Comparison of ENCODE assay signal across 9 mouse cellular contexts in genomic region chr11:6624619-6625382, GRCm38 (mm10). TPM values are rescaled to one million over a fixed set of nuclear protein-coding genes. Genes with fewer than 3 reads are reported as not detected.
DNase-seq lines count a peak whose midpoint lies in the region; ATAC-seq lines count a peak whose summit lies in the region.
"Had no signal": no experiment of that assay in that cellular context is flagged by ENCODE, and none has a peak within 500 bp of the region (broad histone marks: within the 10 kb centered on the region; RNA-seq: fewer than 3 reads in every experiment).

No protein-coding gene starts in this region.

- H3K36me3 ChIP-seq in heart, embryonic 10.5 days = peaks cover 49% of the 10 kb centered on the region
- peaks cover 11% of the 10 kb centered on the region; the same call in 1 of the 2 replicates for H3K36me3 ChIP-seq in hindbrain, embryonic 11.5 days (ENCODE audit: control insufficient read depth, insufficient read depth, low read length)
- H3K36me3 ChIP-seq in midbrain, embryonic 10.5 days = peaks cover 51% of the 10 kb centered on the region

- DNase-seq in heart, embryonic 10.5 days (ENCODE audit: low spot score) = no peak
- DNase-seq in heart, postnatal 4 days = no peak
- peak; percentile 54 for DNase-seq in R1 (ENCODE audit: low read depth, low spot score)
- no peak for DNase-seq in hindbrain, embryonic 11.5 days (ENCODE audit: low spot score)
- no peak for DNase-seq in midbrain, embryonic 10.5 days (ENCODE audit: low spot score)
- DNase-seq in urinary bladder, postnatal 25 days (ENCODE audit: low spot score) = no peak
- no peak for DNase-seq in adrenal gland, postnatal 36 days
- DNase-seq in spleen, postnatal 10 days (ENCODE audit: low spot score in 2 of 2) = no peak

- peak overlapping the region; percentile 97 for H3K27ac ChIP-seq in heart, embryonic 10.5 days
- no peak overlapping the region for H3K27ac ChIP-seq in hindbrain, embryonic 11.5 days (ENCODE audit: low read depth, low read length)
- peak overlapping the region; percentile 95 for H3K27ac ChIP-seq in midbrain, embryonic 10.5 days (replicated peaks)

- 62% methylated on average over 14 of the region's 14 CpGs for WGBS in heart, embryonic 10.5 days
- WGBS in hindbrain, embryonic 11.5 days = 73% methylated on average over 14 of the region's 14 CpGs
- WGBS in midbrain, embryonic 10.5 days = 75% methylated on average over 14 of the region's 14 CpGs

- H3K4me1 ChIP-seq in heart, embryonic 10.5 days = peaks cover 22% of the 10 kb centered on the region
- no peaks in the 10 kb centered on the region; the same call in 1 of the 2 replicates for H3K4me1 ChIP-seq in hindbrain, embryonic 11.5 days (replicated peaks; ENCODE audit: control insufficient read depth, insufficient read depth, low read length)
- peaks cover 30% of the 10 kb centered on the region for H3K4me1 ChIP-seq in midbrain, embryonic 10.5 days

- H3K9ac ChIP-seq in hindbrain, embryonic 11.5 days (ENCODE audit: low read depth, low read length) = peak overlapping the region; percentile 87

- H3K4me2 ChIP-seq in hindbrain, embryonic 11.5 days (replicated peaks; ENCODE audit: low read depth, low read length) = peak overlapping the region; percentile 48

- no peak for ATAC-seq in hindbrain, embryonic 11.5 days (ENCODE audit: low FRiP score)

- no peaks in the 10 kb centered on the region for H3K27me3 ChIP-seq in heart, embryonic 10.5 days (ENCODE audit: insufficient read depth, poor library complexity, severe bottlenecking)
- no peaks in the 10 kb centered on the region for H3K27me3 ChIP-seq in hindbrain, embryonic 11.5 days (ENCODE audit: control insufficient read depth, insufficient read depth, low read length)
- H3K27me3 ChIP-seq in midbrain, embryonic 10.5 days (ENCODE audit: low read depth, poor library complexity, severe bottlenecking) = no peaks in the 10 kb centered on the region

- peak overlapping the region; percentile 91 for H3K4me3 ChIP-seq in heart, embryonic 10.5 days
- H3K4me3 ChIP-seq in hindbrain, embryonic 11.5 days (ENCODE audit: low read depth, low read length) = peak overlapping the region; percentile 74
- peak overlapping the region; percentile 84 for H3K4me3 ChIP-seq in midbrain, embryonic 10.5 days

- no peaks in the 10 kb centered on the region for H3K9me3 ChIP-seq in heart, embryonic 10.5 days
- no peaks in the 10 kb centered on the region for H3K9me3 ChIP-seq in hindbrain, embryonic 11.5 days (ENCODE audit: control insufficient read depth, low read length)
- H3K9me3 ChIP-seq in midbrain, embryonic 10.5 days (replicated peaks) = no peaks in the 10 kb centered on the region

RNA-seq across cellular contexts. Expression of gene Tbrg4, which starts 1.1 kb away (rescaled TPM):
- 72.1 and 73.8 TPM in 2 replicates for polyA plus RNA-seq in heart, embryonic 10.5 days (2016; fragmentation: Nextera tagmentation; extraction: Ambion mirVana)
- total RNA-seq in heart, postnatal 4 days (2021) = 100 to 1,000 TPM; 105 to 108 TPM
- 31.8 and 34.6 TPM in 2 replicates for polyA plus RNA-seq in hindbrain, embryonic 11.5 days (2014; fragmentation: Nextera tagmentation; extraction: Ambion mirVana)
- 61.7 and 70.5 TPM in 2 replicates for polyA plus RNA-seq in midbrain, embryonic 10.5 days (2016; fragmentation: Nextera tagmentation; extraction: Ambion mirVana)
- 10 to 100 TPM; 61.7 to 64.5 TPM for total RNA-seq in adrenal gland, postnatal 36 days (2021)

RNA-seq across cellular contexts. Expression of gene Wap, which starts 13.6 kb away (rescaled TPM):
- polyA plus RNA-seq in heart, embryonic 10.5 days (2016; fragmentation: Nextera tagmentation; extraction: Ambion mirVana) = not detected in 2 replicates
- not detected for total RNA-seq in heart, postnatal 4 days (2021)
- polyA plus RNA-seq in hindbrain, embryonic 11.5 days (2014; fragmentation: Nextera tagmentation; extraction: Ambion mirVana) = not detected in 2 replicates
- not detected in 2 replicates for polyA plus RNA-seq in midbrain, embryonic 10.5 days (2016; fragmentation: Nextera tagmentation; extraction: Ambion mirVana)
- total RNA-seq in adrenal gland, postnatal 36 days (2021) = not detected
- total RNA-seq: heart, postnatal 10 days had no signal

RNA-seq across cellular contexts. Expression of gene Nacad, which starts 18.9 kb away (rescaled TPM):
- polyA plus RNA-seq in heart, embryonic 10.5 days (2016; fragmentation: Nextera tagmentation; extraction: Ambion mirVana) = 2.4 and 2.9 TPM in 2 replicates
- 1 to 10 TPM; 1.7 to 2.5 TPM for total RNA-seq in heart, postnatal 4 days (2021)
- 44.3 and 44.8 TPM in 2 replicates for polyA plus RNA-seq in hindbrain, embryonic 11.5 days (2014; fragmentation: Nextera tagmentation; extraction: Ambion mirVana)
- 17.2 and 39.7 TPM in 2 replicates for polyA plus RNA-seq in midbrain, embryonic 10.5 days (2016; fragmentation: Nextera tagmentation; extraction: Ambion mirVana)
- 1 to 10 TPM; 1.0 to 1.6 TPM for total RNA-seq in adrenal gland, postnatal 36 days (2021)

RNA-seq across cellular contexts. Expression of gene Ramp3, which starts 33.5 kb away (rescaled TPM):
- 1.3 and 2.5 TPM in 2 replicates for polyA plus RNA-seq in heart, embryonic 10.5 days (2016; fragmentation: Nextera tagmentation; extraction: Ambion mirVana)
- total RNA-seq in heart, postnatal 4 days (2021) = 1 to 10 TPM; 3.6 to 3.7 TPM
- 4.3 and 6.7 TPM in 2 replicates for polyA plus RNA-seq in hindbrain, embryonic 11.5 days (2014; fragmentation: Nextera tagmentation; extraction: Ambion mirVana)
- polyA plus RNA-seq in midbrain, embryonic 10.5 days (2016; fragmentation: Nextera tagmentation; extraction: Ambion mirVana) = 5.6 and 7.1 TPM in 2 replicates
- total RNA-seq in adrenal gland, postnatal 36 days (2021) = 10 to 100 TPM; 14.6 to 20.1 TPM
